Mouse (Mus musculus) layer of hippocampus, adult 9-10 months (tissue): Measurements from ENCODE around the gene 9930104L06Rik.
"Not testable (repeated sequence)": the region's sequence is repeated elsewhere in the genome, so short reads cannot be mapped to it uniquely, and the experiment has no call there.

Source experiments
- DNase-seq: peaks from one replicate; pipeline ENCODE4 v3.0.0; 2022; ENCODE audit warnings: low spot score

The 9930104L06Rik gene

GRCm38 (mm10) chr4:124936613-124937471 is at the start of gene 9930104L06Rik:
Gene 9930104L06Rik, plus strand, starts transcription at chr4:124937048.
- peak; percentile 94 for DNase-seq

GRCm38 (mm10) chr4:124888702-124889101 is 48.1 kb upstream of the 9930104L06Rik start:
- DNase-seq, result no peak

- no peak for DNase-seq
Measured at GRCm38 (mm10) chr4:124889935-124890334, 46.9 kb upstream of the 9930104L06Rik start.

- no peak for DNase-seq
Measured at GRCm38 (mm10) chr4:124890831-124891230, 46.0 kb upstream of the 9930104L06Rik start.

GRCm38 (mm10) chr4:124893769-124894168 is 43.1 kb upstream of the 9930104L06Rik start:
- DNase-seq, result no peak

GRCm38 (mm10) chr4:124894508-124895428 is 42.1 kb upstream of the 9930104L06Rik start:
- no peak for DNase-seq

GRCm38 (mm10) chr4:124898428-124898827 is 38.4 kb upstream of the 9930104L06Rik start:
- no peak for DNase-seq

- DNase-seq, result no peak
Measured at GRCm38 (mm10) chr4:124899906-124900305, 36.9 kb upstream of the 9930104L06Rik start.

GRCm38 (mm10) chr4:124905417-124905816 is 31.4 kb upstream of the 9930104L06Rik start:
- no peak for DNase-seq

- no peak for DNase-seq
Measured at GRCm38 (mm10) chr4:124905971-124906822, 30.7 kb upstream of the 9930104L06Rik start.

- no peak for DNase-seq
Measured at GRCm38 (mm10) chr4:124928102-124928501, 8.7 kb upstream of the 9930104L06Rik start.

GRCm38 (mm10) chr4:124939211-124939610 is 2.4 kb downstream of the 9930104L06Rik start, which contains the start of gene Cdca8:
Gene Cdca8, minus strand, starts transcription at chr4:124939311.
- not testable (repeated sequence) for DNase-seq

GRCm38 (mm10) chr4:124943022-124943421 is 6.2 kb downstream of the 9930104L06Rik start:
- DNase-seq, result peak; percentile 75

GRCm38 (mm10) chr4:124943781-124944180 is 6.9 kb downstream of the 9930104L06Rik start:
- no peak for DNase-seq

GRCm38 (mm10) chr4:124944961-124945360 is 8.1 kb downstream of the 9930104L06Rik start:
- no peak for DNase-seq

GRCm38 (mm10) chr4:124949488-124949887 is 12.6 kb downstream of the 9930104L06Rik start:
- DNase-seq, result no peak

- no peak for DNase-seq
Measured at GRCm38 (mm10) chr4:124950181-124951035, 13.6 kb downstream of the 9930104L06Rik start.

- no peak for DNase-seq
Measured at GRCm38 (mm10) chr4:124951036-124951433, 14.2 kb downstream of the 9930104L06Rik start.

GRCm38 (mm10) chr4:124953546-124953945 is 16.7 kb downstream of the 9930104L06Rik start:
- no peak for DNase-seq

GRCm38 (mm10) chr4:124957284-124957683 is 20.4 kb downstream of the 9930104L06Rik start:
- no peak for DNase-seq

- no peak for DNase-seq
Measured at GRCm38 (mm10) chr4:124959062-124959461, 22.2 kb downstream of the 9930104L06Rik start.
